Mouse (Mus musculus) heart, adult 2 months (tissue): ENCODE data around the gene Bcdin3d. TPM values are rescaled to one million over a fixed set of nuclear protein-coding genes. Genes with fewer than 3 reads are reported as not detected.

ENCODE experiments used
- DNase-seq, 2 experiments: peaks; one replicate each; pipeline ENCODE4 v3.0.0; 2021
- H3K27ac ChIP-seq: fragments of 200-600 bp; 2 replicates; pipeline ENCODE4 v1.8.1; 2022
- H3K27me3 ChIP-seq: fragments of 200-500 bp; 2 replicates; pipeline ENCODE4 v1.6.1; 2012; ENCODE audit warnings: mild to moderate bottlenecking, low read length, inconsistent platforms, mixed read lengths; ENCODE audit not compliant: control insufficient read depth, insufficient read depth
- H3K36me3 ChIP-seq: fragments of 200-500 bp; 2 replicates; pipeline ENCODE4 v1.6.1; 2012; ENCODE audit warnings: low read length, inconsistent platforms; ENCODE audit not compliant: control insufficient read depth, insufficient read depth
- H3K4me1 ChIP-seq: fragments of 200-500 bp; 2 replicates; pipeline ENCODE4 v1.6.1; 2011; ENCODE audit warnings: low read length; ENCODE audit not compliant: control insufficient read depth, insufficient read depth
- H3K4me3 ChIP-seq: fragments of 200-600 bp; 2 replicates; pipeline ENCODE4 v1.8.1; 2022
- H3K79me2 ChIP-seq: fragments of 200-500 bp; replicated peaks from 2 replicates; pipeline ENCODE4 v1.6.1; 2012; ENCODE audit warnings: mild to moderate bottlenecking, inconsistent platforms, low read length, moderate library complexity, mixed read lengths; ENCODE audit not compliant: control insufficient read depth, insufficient read depth
- H3K9ac ChIP-seq: fragments of 200-500 bp; 2 replicates; pipeline ENCODE4 v1.6.1; 2012; ENCODE audit warnings: low read depth, mild to moderate bottlenecking, control low read depth, inconsistent platforms, low read length, mixed read lengths
- CTCF ChIP-seq: fragments of 200-600 bp; IDR thresholded peaks from 2 replicates; pipeline ENCODE4 v1.8.1; 2022; ENCODE audit warnings: antibody characterized with exemption, mild to moderate bottlenecking, moderate library complexity
- EP300 ChIP-seq: fragments of 200-500 bp; IDR thresholded peaks from 2 replicates; pipeline ENCODE4 v1.6.1; 2011; ENCODE audit warnings: low read depth, low read length, control low read depth; ENCODE audit not compliant: insufficient read depth
- POLR2A ChIP-seq: fragments of 200-500 bp; IDR thresholded peaks from 2 replicates; pipeline ENCODE4 v1.6.1; 2011; ENCODE audit warnings: mild to moderate bottlenecking, low read depth, low read length, control low read depth; ENCODE audit not compliant: insufficient read depth
- WGBS: fragments of 180-500 bp; shearing (Covaris S2); methylation state at CpG from one replicate; pipeline ENCODE4 v1.1.7; 2018; 5-methylcytosine and 5-hydroxymethylcytosine counted together
- intact Hi-C: fragments of 180-260 bp; cut with DNase I; formaldehyde crosslinking; loops from one replicate; pipeline ENCODE4 v1.15.1; 2025
- polyA plus RNA-seq: library from polyadenylated mRNA; depleted of rRNA; stranded (reverse); fragments of >200 nt; gene quantifications from 2 replicates; pipeline ENCODE4 v1.2.3, GENCODE M21; 2012
- total RNA-seq, 2 experiments: library from RNA; stranded (reverse); gene quantifications; 2 replicates each; pipeline ENCODE4 v1.2.3; 2021

The Bcdin3d gene
- total and polyA plus RNA-seq, 3 experiments, result 2.5 to 4.2 (median 3.1) TPM

DNA sequence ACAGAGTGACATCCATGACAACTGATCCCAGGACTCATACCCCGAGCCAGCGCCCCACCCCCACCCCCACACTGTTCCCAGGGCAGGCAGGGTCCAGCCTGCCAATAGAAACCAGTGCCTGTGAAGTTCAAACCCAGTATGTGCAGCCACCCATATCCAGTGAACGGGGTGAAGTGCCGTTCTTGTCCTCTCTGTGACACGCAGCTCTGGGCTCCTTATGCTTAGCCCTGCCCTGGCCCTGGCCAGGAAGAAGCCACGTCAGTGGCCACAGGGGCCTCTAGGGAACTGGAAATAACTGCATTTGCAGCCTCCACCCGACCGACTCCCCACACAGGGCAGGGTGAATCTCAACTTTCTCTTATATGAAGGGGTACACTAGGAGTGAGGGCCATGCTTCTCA, 42.6 kb downstream of the Bcdin3d start:
- no peak overlapping the region for H3K9ac ChIP-seq
- H3K4me1 ChIP-seq, result peaks cover 2% of the 10 kb centered on the region
- WGBS, result 44% methylated on average over 8 of the region's 8 CpGs
- H3K27me3 ChIP-seq, result no peaks in the 10 kb centered on the region
- H3K36me3 ChIP-seq, result no peaks in the 10 kb centered on the region
- H3K4me3 ChIP-seq, result no peak overlapping the region
- peak overlapping the region; percentile 29 for H3K27ac ChIP-seq
- intact Hi-C loops, result no loop called here
- TF ChIP-seq POLR2A, result no peak
- no peak for TF ChIP-seq CTCF
- DNase-seq, result peak in 1 of 2 experiments; percentile 39
- H3K79me2 ChIP-seq, result no peaks in the 10 kb centered on the region

- no peaks in the 10 kb centered on the region for H3K27me3 ChIP-seq
- intact Hi-C loops, result no loop called here
- peak overlapping the region; percentile 29 for H3K27ac ChIP-seq
- TF ChIP-seq POLR2A (no peak), EP300 (no peak)
- no peaks in the 10 kb centered on the region for H3K79me2 ChIP-seq
- peaks cover 2% of the 10 kb centered on the region for H3K4me1 ChIP-seq
- 58% methylated on average over 7 of the region's 7 CpGs for WGBS
- no peak overlapping the region for H3K9ac ChIP-seq
- DNase-seq, result no peak
- no peaks in the 10 kb centered on the region for H3K36me3 ChIP-seq
- H3K4me3 ChIP-seq, result no peak overlapping the region
Observed at GRCm38 (mm10) chr15:99431504-99431903, 43.0 kb downstream of the Bcdin3d start.

DNA sequence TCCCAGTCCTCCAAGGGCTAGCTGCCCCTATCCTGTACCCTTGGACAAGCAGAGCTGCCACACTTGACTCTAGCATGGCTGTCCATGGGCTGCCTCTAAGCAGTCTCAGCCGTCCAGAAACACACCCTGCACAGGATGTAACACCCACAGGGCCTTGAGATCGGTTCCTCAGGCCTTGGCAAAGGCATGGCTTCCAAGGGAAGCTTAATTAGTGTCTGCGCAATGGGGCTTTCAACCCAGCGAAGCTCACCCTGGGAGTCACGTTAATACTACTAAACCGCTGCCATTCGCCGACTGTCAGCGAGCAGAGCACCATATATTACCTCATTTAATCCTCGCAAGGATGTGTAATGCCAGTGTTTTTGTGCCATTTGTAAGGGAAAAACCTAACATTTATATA, 43.5 kb downstream of the Bcdin3d start:
- peaks cover 2% of the 10 kb centered on the region for H3K4me1 ChIP-seq
- 72% methylated on average over 10 of the region's 10 CpGs for WGBS
- no peak overlapping the region for H3K4me3 ChIP-seq
- H3K36me3 ChIP-seq, result no peaks in the 10 kb centered on the region
- DNase-seq, result no peak
- intact Hi-C loops, result no loop called here
- H3K27ac ChIP-seq, result peak overlapping the region; percentile 29
- H3K79me2 ChIP-seq, result no peaks in the 10 kb centered on the region
- TF ChIP-seq CTCF (no peak), POLR2A (no peak), EP300 (no peak)
- no peaks in the 10 kb centered on the region for H3K27me3 ChIP-seq
- no peak overlapping the region for H3K9ac ChIP-seq

DNA sequence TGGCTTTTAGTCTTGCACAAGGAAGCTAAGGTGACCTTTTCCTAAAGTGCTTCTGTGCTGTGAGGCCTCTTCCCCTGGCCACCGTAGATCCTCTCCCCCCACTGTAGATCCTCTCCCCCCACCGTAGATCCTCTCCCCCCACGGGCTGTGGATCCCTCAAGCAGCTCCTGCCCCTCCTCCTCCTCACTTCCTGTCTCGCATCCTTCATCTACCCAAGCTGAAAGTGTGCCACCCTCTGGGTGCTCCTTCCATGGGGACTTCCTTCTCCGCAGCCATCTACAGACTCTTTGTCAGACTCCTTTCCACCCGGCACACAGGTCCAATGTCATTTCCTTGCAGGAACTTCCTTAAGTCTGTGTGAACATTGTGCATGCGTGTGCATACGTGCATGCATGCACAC, 44.1 kb downstream of the Bcdin3d start:
- no peaks in the 10 kb centered on the region for H3K79me2 ChIP-seq
- intact Hi-C loops, result no loop called here
- H3K27ac ChIP-seq, result peak overlapping the region; percentile 29
- H3K36me3 ChIP-seq, result no peaks in the 10 kb centered on the region
- no peak for DNase-seq
- peaks cover 2% of the 10 kb centered on the region for H3K4me1 ChIP-seq
- no peaks in the 10 kb centered on the region for H3K27me3 ChIP-seq
- 45% methylated on average over 8 of the region's 8 CpGs for WGBS
- H3K9ac ChIP-seq, result no peak overlapping the region
- no peak overlapping the region for H3K4me3 ChIP-seq
- TF ChIP-seq CTCF (no peak), POLR2A (no peak), EP300 (no peak)

- DNase-seq, result no peak
- H3K9ac ChIP-seq, result no peak overlapping the region
- H3K36me3 ChIP-seq, result no peaks in the 10 kb centered on the region
- no peak overlapping the region for H3K27ac ChIP-seq
- TF ChIP-seq EP300 (no peak), POLR2A (no peak), CTCF (no peak)
- intact Hi-C loops, result no loop called here
- peaks cover 8% of the 10 kb centered on the region for H3K4me1 ChIP-seq
- no peaks in the 10 kb centered on the region for H3K27me3 ChIP-seq
- H3K4me3 ChIP-seq, result no peak overlapping the region
- 89% methylated on average over 9 of the region's 9 CpGs for WGBS
- H3K79me2 ChIP-seq, result no peaks in the 10 kb centered on the region
Observed at GRCm38 (mm10) chr15:99423884-99424283, 50.6 kb downstream of the Bcdin3d start.

DNA sequence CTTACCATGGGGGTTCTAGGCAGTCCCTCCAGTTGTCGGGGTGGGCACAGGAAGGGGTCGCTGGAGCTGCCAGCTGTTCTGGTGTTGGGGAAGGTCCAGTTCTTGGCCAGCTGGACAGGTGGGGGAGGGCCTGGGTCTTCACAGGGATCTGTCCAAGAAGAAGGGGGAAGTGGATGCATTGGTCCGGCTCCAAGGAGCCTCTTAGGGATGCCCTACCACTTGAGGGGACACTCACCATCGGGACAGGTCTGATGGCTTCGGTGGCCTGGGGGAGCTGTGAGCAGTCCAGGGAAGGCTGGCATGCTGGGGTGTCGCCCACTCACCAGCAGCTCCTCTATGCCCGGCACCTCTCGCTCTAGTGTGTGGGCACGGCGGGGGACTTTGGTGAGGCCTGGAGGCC, 51.4 kb downstream of the Bcdin3d start:
- no peak overlapping the region for H3K27ac ChIP-seq
- intact Hi-C loops, result no loop called here
- no peaks in the 10 kb centered on the region for H3K36me3 ChIP-seq
- DNase-seq, result no peak
- no peaks in the 10 kb centered on the region for H3K27me3 ChIP-seq
- H3K9ac ChIP-seq, result no peak overlapping the region
- WGBS, result 89% methylated on average over 10 of the region's 10 CpGs
- H3K4me3 ChIP-seq, result no peak overlapping the region
- H3K79me2 ChIP-seq, result no peaks in the 10 kb centered on the region
- H3K4me1 ChIP-seq, result peaks cover 8% of the 10 kb centered on the region
- TF ChIP-seq POLR2A (no peak), CTCF (no peak), EP300 (no peak)

GRCm38 (mm10) chr15:99422551-99422950, 52.0 kb downstream of the Bcdin3d start:
- no peaks in the 10 kb centered on the region for H3K36me3 ChIP-seq

More at GRCm38 (mm10) chr15:99422551-99422950, 52.0 kb downstream of the Bcdin3d start:
- Histone ChIP-seq H3K79me2 (no peaks in the 10 kb centered on the region), H3K9ac (no peak overlapping the region), H3K4me1 (peaks cover 8% of the 10 kb centered on the region), H3K4me3 (no peak overlapping the region), H3K27me3 (no peaks in the 10 kb centered on the region), H3K27ac (no peak overlapping the region)
- WGBS, result 92% methylated on average over 23 of the region's 23 CpGs
- TF ChIP-seq CTCF, result no peak
- no peak for TF ChIP-seq EP300
- no peak for TF ChIP-seq POLR2A
- intact Hi-C loops, result no loop called here
- DNase-seq, result no peak
